Mouse (Mus musculus) gastrocnemius, adult 18-20 months (tissue): Measurements from ENCODE around the gene Tigd4. TPM values are rescaled to one million over a fixed set of nuclear protein-coding genes. Genes with fewer than 3 reads are reported as not detected.

Experiments
- total RNA-seq, 2 experiments: library from RNA; stranded (reverse); gene quantifications; 2 replicates each; pipeline ENCODE4 v1.2.3; 2021

Gene Tigd4
- total RNA-seq, 2 experiments from 2014 or later, result 5.7 to 15.0 TPM

Other genes starting within 250 kb of the Tigd4 start
- gene Fhdc1, start 113.1 kb upstream of the Tigd4 start, total RNA-seq, result under 1 TPM; 0.21 to 0.80 TPM
- 10 to 100 TPM in 1 of 2 experiments, 1 to 10 TPM in 1; 9.8 to 11.6 TPM for gene Arfip1, start 10.9 kb upstream of the Tigd4 start, total RNA-seq
- gene Tmem154, start 72.6 kb downstream of the Tigd4 start, total RNA-seq, result under 1 TPM; 0.78 to 0.98 TPM
- 10 to 100 TPM; 21.9 to 23.9 TPM for gene Fbxw7, start 221.7 kb downstream of the Tigd4 start, total RNA-seq